Mouse (Mus musculus): ENCODE data around the gene Tmem95.

DNA sequence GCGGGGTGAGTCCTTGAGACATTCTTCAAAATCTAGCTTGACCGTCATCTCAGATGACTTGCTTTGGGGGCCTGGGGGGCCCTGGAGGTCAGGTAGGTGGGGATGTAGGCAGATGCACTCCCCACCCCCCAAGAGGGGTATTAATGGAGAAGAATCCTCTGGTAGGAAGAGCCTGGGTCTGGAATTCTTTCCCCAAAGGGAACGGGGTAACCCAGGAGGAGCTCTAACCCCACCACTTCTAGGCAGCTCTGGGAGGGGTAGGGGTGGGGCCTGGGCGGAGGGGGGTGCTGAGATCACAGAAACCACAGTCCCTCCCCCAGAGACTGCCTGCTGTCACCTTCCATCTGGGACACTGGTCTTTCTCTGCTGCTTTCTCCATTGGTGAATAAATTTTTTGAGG is 17.5 kb upstream of the Tmem95 start, which contains the start of gene Acap1:
- TF ChIP-seq MAX (IDR thresholded peaks at IDR 0.05) (no peak), CTCF (IDR thresholded peaks at IDR 0.05; ENCODE audit: control insufficient read depth, insufficient read depth, insufficient read length) (no peak), CEBPB (IDR thresholded peaks at IDR 0.05; ENCODE audit: low read depth) (no peak), MYOG (IDR thresholded peaks at IDR 0.05; ENCODE audit: control insufficient read depth, extremely low read depth, insufficient read length) (no peak), USF1 (IDR thresholded peaks at IDR 0.05; ENCODE audit: low read depth) (no peak), FOSL1 (IDR thresholded peaks at IDR 0.05; ENCODE audit: insufficient read depth, low read length, poor library complexity, severe bottlenecking) (no peak)
